Mouse (Mus musculus) stomach, embryonic 15.5 days (tissue): ENCODE data around the gene Myom3. TPM values are rescaled to one million over a fixed set of nuclear protein-coding genes. Genes with fewer than 3 reads are reported as not detected.
A peak's percentile ranks its signal among the peaks of the same experiment; 100 is the strongest.

ENCODE experiments used
- ATAC-seq: fragments of 200-750 bp; cut with Nextera tagmentation; 2 replicates; pipeline ENCODE4 v1.8.0; 2017; ENCODE audit warnings: low read depth, moderate number of reproducible peaks, moderate TSS enrichment; ENCODE audit not compliant: insufficient read depth, low FRiP score
- H3K27ac ChIP-seq: fragments of 300-500 bp; sonication (generic); 2 replicates; pipeline ENCODE4 v1.5.1; 2015; ENCODE audit warnings: mild to moderate bottlenecking, inconsistent platforms
- H3K27me3 ChIP-seq: fragments of 300-500 bp; sonication (generic); replicated peaks from 2 replicates; pipeline ENCODE4 v1.6.1; 2015; ENCODE audit warnings: inconsistent platforms
- H3K36me3 ChIP-seq: fragments of 300-500 bp; sonication (generic); 2 replicates; pipeline ENCODE4 v1.6.1; 2015; ENCODE audit warnings: inconsistent platforms
- H3K4me1 ChIP-seq: fragments of 300-500 bp; sonication (generic); 2 replicates; pipeline ENCODE4 v1.6.1; 2015; ENCODE audit warnings: inconsistent platforms
- H3K4me2 ChIP-seq: fragments of 300-500 bp; sonication (generic); 2 replicates; pipeline ENCODE4 v1.6.1; 2015; ENCODE audit warnings: mild to moderate bottlenecking, inconsistent platforms
- H3K4me3 ChIP-seq: fragments of 300-500 bp; sonication (generic); replicated peaks from 2 replicates; pipeline ENCODE4 v1.5.1; 2015; ENCODE audit warnings: inconsistent platforms
- H3K9ac ChIP-seq: fragments of 300-500 bp; sonication (generic); 2 replicates; pipeline ENCODE4 v1.6.1; 2015; ENCODE audit warnings: inconsistent platforms
- H3K9me3 ChIP-seq: fragments of 300-500 bp; sonication (generic); 2 replicates; pipeline ENCODE4 v1.6.1; 2016; ENCODE audit warnings: inconsistent platforms
- WGBS: fragments of 180-500 bp; shearing (Covaris S2); methylation state at CpG from one replicate; pipeline ENCODE4 v1.1.7; 2015; 5-methylcytosine and 5-hydroxymethylcytosine counted together
- polyA plus RNA-seq: library from polyadenylated mRNA; unstranded; fragments of >200 nt; fragmentation: Nextera tagmentation; extraction: Ambion mirVana; gene quantifications from 2 replicates; pipeline ENCODE4 v1.2.1, GENCODE M21; 2015

Gene Myom3
- polyA plus RNA-seq, 1 experiment from 2014 or later: 0.58 TPM

DNA sequence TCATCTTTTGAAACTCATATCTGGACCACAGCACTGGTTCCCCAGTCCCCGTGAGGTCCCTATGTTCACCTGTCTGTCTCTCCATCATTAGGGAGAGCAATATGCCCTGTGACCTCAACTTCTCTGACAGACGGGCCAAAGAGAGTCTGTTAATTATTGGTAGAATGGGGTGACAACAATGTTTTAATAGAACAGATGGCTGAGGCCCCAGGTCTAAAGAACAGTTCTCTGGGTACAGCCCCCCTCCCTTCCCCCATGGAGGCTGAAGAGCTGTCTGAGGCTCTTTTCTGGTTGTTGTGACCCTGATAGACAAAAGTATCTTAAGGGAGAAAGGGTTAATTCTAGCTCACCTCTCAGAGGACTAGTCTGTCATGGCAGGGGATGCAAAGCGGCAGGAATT lies 58.9 kb downstream of the Myom3 start:
- Histone ChIP-seq H3K27me3 (no peaks in the 10 kb centered on the region), H3K9ac (no peak overlapping the region), H3K4me3 (no peak overlapping the region), H3K9me3 (no peaks in the 10 kb centered on the region), H3K4me1 (no peaks in the 10 kb centered on the region), H3K36me3 (no peaks in the 10 kb centered on the region), H3K27ac (no peak overlapping the region), H3K4me2 (no peak overlapping the region)
- 72% methylated on average over 3 of the region's 3 CpGs for WGBS
- ATAC-seq: no peak

DNA sequence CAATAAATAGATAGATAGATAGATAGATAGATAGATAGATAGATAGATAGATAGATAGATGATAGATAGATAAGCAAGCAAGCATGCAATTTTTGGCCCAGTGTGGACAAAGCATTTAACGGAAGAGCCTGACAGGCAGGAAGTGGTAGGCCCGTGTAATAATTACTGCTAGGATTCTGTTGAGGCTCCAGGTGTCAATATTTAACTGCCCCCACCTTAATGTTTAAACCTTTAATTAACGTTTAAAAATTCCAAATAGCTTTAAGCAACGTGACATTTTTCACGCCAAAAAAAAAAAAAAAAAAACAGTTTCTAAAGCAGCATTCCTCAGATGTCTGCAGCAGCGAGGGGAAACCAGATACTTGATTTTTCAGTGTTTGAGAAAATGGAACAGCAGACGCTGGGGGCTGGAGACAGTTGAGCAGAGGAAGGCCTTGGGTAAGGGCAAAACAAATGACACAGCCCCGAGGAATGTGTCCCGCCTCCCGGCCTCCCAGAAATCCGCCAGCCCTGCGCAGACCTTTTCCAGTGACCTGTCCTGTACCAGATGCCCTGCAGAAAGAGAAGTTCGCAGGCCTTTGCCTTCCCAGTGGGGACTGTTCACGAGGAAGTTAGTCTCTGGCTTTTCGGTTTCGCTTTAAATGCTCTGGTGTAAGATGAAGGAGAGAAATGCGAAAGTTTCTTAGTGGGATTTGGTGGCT lies 60.5 kb downstream of the Myom3 start:
- 44% methylated on average over 17 of the region's 17 CpGs for WGBS
- Histone ChIP-seq H3K9me3 (no peaks in the 10 kb centered on the region), H3K4me2 (no peak overlapping the region), H3K36me3 (no peaks in the 10 kb centered on the region), H3K27ac (peak overlapping the region; percentile 42; the same call in 1 of the 2 replicates), H3K9ac (no peak overlapping the region), H3K27me3 (no peaks in the 10 kb centered on the region), H3K4me1 (no peaks in the 10 kb centered on the region), H3K4me3 (no peak overlapping the region)
- no peak for ATAC-seq

DNA sequence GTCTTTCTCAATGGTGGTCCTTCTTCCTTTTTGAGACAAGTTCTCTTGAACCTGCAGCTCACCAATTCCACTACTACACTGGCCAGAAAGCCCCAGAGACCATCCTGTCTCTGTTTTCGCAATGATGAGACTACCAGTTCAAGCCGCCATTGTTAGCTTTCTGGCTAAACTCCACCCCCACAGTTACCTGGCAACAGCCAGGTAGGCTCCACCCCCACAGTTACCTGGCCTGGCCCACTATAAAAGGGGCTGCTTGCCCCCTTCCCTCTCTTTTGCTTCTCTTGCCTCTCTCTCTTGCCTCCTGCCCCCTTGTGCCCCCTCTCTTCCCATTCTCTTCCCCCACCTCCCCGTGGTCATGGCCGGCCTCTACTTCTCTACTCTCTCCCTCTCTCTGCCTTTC lies 62.3 kb downstream of the Myom3 start:
- Histone ChIP-seq H3K4me2 (no peak overlapping the region), H3K4me1 (no peaks in the 10 kb centered on the region), H3K36me3 (no peaks in the 10 kb centered on the region), H3K27ac (no peak overlapping the region), H3K9me3 (no peaks in the 10 kb centered on the region), H3K9ac (no peak overlapping the region), H3K27me3 (no peaks in the 10 kb centered on the region), H3K4me3 (no peak overlapping the region)
- no peak for ATAC-seq
- 87% methylated on average over 4 of the region's 4 CpGs for WGBS

DNA sequence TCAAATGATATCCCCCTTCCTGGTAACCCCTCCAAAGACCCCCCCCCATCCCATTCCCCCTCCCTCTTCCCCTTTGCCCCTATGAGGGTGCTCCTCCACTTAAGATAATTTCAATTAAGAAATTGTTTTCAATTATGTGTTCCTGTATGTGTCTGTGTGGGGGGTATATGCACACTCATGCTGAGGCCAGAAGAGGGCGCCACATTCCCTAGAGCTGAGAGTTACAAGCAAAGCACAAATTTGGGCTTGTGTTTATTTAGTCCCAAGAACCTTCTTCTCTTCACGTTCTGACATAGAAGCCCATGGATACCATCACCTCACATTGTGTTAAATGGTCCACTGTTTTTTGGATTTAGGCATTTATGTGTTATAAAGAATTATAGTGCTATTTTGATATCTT lies 63.8 kb downstream of the Myom3 start:
- no peaks in the 10 kb centered on the region for H3K27me3 ChIP-seq
- 66% methylated on average over 2 of the region's 2 CpGs for WGBS
- ATAC-seq: no peak
- no peak overlapping the region for H3K9ac ChIP-seq
- H3K4me2 ChIP-seq: no peak overlapping the region
- H3K27ac ChIP-seq: no peak overlapping the region
- no peaks in the 10 kb centered on the region for H3K9me3 ChIP-seq
- H3K4me1 ChIP-seq: no peaks in the 10 kb centered on the region
- no peaks in the 10 kb centered on the region for H3K36me3 ChIP-seq
- H3K4me3 ChIP-seq: no peak overlapping the region

DNA sequence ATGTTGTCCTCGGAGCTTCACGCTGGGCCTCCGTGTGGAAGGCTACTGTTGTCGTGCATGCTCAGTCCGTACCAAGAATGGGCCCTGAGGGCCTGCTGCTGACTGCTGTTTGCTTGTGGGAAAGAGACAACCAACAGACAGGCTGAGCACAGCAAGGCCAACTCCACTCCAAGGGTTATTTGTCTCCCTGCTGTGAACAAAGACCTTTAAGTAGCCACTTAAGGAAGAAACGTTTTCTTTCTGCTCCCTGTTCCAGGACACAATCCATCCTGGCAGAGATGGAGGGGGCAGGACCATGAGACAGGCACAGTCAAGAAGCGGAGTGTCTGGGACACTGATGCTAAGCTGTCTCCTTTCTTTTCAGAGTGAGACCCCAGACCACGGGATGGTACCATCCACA lies 64.7 kb downstream of the Myom3 start:
- no peak for ATAC-seq
- Histone ChIP-seq H3K27me3 (no peaks in the 10 kb centered on the region), H3K9ac (no peak overlapping the region), H3K4me2 (no peak overlapping the region), H3K36me3 (no peaks in the 10 kb centered on the region), H3K4me1 (0 out of 2 replicates have a peak, but pooled peaks cover 6% of the 10 kb centered on the region), H3K4me3 (no peak overlapping the region), H3K27ac (0 out of 2 replicates have a peak overlapping the region, but pooled peaks have one; percentile 21), H3K9me3 (no peaks in the 10 kb centered on the region)
- WGBS: 51% methylated on average over 8 of the region's 8 CpGs

DNA sequence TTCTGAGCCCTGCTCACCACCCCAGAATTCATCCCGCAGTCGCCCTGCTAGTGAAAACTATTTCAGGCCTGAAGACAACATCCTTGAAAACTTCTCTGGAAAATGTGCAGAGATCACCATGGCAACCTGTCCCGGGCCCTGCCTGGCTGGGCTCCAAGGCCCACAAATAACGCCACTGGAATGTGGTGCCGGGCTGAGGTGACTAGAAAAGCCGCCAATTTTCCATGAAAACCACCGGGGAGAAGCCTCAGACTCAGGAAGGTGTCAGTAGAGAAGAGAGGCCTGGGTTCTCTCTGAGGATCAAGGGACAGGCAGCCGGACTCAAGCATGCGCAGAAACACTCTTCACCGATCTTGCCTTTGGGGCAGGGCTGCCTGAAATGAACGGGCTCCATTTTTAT lies 69.0 kb downstream of the Myom3 start:
- Histone ChIP-seq H3K4me1 (0 out of 2 replicates have a peak, but pooled peaks cover 9% of the 10 kb centered on the region), H3K27me3 (no peaks in the 10 kb centered on the region), H3K27ac (peak overlapping the region; percentile 82), H3K9me3 (no peaks in the 10 kb centered on the region), H3K4me2 (peak overlapping the region; percentile 28; the same call in 1 of the 2 replicates), H3K4me3 (no peak overlapping the region), H3K9ac (no peak overlapping the region), H3K36me3 (no peaks in the 10 kb centered on the region)
- 21% methylated on average over 11 of the region's 11 CpGs for WGBS
- ATAC-seq: peak; percentile 69; the same call in 1 of the 2 replicates

DNA sequence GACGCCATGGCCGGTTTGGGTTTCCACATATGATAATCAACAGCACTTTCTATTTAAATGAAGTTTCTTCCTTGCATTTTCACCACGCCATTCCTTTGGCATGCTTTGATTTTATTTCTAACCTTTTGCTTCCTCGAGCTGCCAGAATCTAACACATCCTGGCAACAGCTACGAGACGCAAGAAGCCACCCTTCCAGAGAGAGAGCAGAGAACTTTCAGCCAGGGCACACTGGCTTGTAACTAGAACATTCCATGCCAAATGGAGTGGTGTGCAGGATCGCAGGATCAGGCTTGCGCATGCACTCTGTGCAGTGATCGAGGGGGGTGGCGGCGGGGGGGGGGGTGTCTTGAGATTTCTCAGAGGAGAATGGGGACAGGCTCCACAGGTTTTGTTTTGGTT lies 72.6 kb downstream of the Myom3 start:
- H3K4me1 ChIP-seq: 0 out of 2 replicates have a peak, but pooled peaks cover 9% of the 10 kb centered on the region
- no peaks in the 10 kb centered on the region for H3K36me3 ChIP-seq
- H3K27ac ChIP-seq: no peak overlapping the region
- 65% methylated on average over 11 of the region's 11 CpGs for WGBS
- H3K4me2 ChIP-seq: no peak overlapping the region
- no peak overlapping the region for H3K9ac ChIP-seq
- no peak for ATAC-seq
- no peaks in the 10 kb centered on the region for H3K27me3 ChIP-seq
- H3K4me3 ChIP-seq: no peak overlapping the region
- no peaks in the 10 kb centered on the region for H3K9me3 ChIP-seq

DNA sequence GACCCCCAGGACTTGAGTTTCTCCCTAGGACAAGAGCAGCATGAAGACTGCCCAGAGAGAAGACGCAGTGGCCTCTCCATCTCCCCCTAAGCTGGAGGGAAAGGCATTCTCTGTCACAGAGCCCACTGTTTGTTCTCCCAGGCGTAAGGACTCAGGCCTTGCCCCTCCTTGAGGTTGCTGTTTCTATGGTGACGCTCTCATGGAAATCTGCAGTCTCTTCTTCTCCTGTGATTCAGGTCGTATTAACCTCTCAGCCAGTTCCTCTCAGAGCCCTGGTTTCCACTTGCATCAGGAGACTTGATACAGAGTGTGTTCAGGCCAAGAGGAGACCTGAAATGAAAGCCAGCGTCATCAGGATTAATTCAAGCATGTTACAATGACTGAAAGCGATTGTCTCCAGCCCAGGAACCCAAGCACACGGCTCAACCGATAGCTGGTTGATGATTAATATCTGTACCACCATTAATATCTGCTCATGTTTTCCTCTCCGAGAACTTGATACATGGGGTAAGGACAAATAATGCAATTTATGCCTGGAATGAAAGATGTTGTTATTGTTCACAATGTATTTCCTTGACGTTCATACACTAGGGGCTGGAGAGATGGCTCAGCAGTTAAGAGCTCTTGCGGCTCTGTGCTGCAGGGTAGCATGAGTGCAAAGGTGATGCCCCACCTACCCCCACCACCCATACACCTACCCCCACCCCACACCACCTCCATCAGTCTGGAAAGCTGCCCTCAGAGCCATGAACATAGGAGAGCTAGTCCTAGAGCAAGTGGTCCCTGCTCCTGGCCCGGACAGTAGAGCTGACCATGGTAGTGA lies 74.0 kb downstream of the Myom3 start:
- Histone ChIP-seq H3K4me1 (0 out of 2 replicates have a peak, but pooled peaks cover 9% of the 10 kb centered on the region), H3K27ac (no peak overlapping the region), H3K36me3 (no peaks in the 10 kb centered on the region), H3K9me3 (no peaks in the 10 kb centered on the region), H3K4me2 (no peak overlapping the region), H3K4me3 (no peak overlapping the region), H3K27me3 (no peaks in the 10 kb centered on the region), H3K9ac (no peak overlapping the region)
- 49% methylated on average over 12 of the region's 12 CpGs for WGBS
- ATAC-seq: peak; percentile 47; the same call in 1 of the 2 replicates

DNA sequence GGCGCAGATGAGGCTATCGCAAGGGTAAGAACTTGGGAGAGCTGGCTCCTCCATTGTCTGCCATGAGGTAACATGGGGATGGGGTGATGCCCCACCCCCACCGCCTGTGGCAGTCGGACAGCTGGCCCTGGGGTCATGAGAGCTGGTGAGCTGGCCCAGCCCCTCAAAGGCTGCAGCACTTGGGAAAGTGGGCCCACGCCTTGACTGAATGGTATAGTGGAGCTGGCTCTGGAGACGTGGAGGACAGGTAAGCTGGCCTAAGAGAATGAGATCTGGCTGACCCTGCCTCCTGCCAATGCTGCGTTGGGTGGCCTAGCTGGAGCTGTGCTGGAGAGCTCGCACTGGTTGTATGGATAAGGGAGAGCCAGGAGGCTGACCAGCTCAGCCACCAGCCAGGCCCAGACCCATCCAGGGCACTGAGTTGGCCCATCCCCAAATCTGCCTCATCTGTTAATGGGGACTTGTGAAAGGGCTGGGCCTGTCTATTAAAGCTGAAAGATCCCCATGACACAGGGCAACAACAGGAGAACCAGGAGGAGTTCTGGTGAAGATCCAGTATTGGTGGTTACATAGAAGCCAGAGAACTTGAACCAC lies 74.7 kb downstream of the Myom3 start:
- H3K4me2 ChIP-seq: no peak overlapping the region
- no peak overlapping the region for H3K4me3 ChIP-seq
- H3K27me3 ChIP-seq: no peaks in the 10 kb centered on the region
- no peak overlapping the region for H3K27ac ChIP-seq
- H3K9ac ChIP-seq: no peak overlapping the region
- no peak for ATAC-seq
- no peaks in the 10 kb centered on the region for H3K9me3 ChIP-seq
- no peaks in the 10 kb centered on the region for H3K36me3 ChIP-seq
- WGBS: 82% methylated on average over 8 of the region's 8 CpGs
- 0 out of 2 replicates have a peak, but pooled peaks cover 4% of the 10 kb centered on the region for H3K4me1 ChIP-seq

DNA sequence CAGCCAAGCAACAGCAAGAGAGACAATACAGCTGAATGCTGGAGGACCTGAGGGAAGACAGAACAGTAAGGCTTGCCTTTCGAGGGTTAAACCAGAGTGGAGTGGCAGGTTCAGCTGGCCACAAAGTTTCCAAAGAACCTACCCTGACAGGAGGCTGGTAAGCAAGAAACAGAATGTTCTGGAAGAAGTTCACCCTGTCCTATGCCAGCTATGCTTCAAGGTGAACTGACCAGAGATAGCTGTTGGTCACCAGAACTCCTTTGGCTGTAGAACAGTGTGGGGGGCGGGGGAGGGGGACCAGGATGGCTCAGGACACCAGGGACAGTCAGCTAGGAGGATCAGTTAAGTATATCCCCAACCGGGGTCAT lies 79.4 kb downstream of the Myom3 start:
- 70% methylated on average over 3 of the region's 3 CpGs for WGBS
- no peak overlapping the region for H3K4me2 ChIP-seq
- ATAC-seq: no peak

DNA sequence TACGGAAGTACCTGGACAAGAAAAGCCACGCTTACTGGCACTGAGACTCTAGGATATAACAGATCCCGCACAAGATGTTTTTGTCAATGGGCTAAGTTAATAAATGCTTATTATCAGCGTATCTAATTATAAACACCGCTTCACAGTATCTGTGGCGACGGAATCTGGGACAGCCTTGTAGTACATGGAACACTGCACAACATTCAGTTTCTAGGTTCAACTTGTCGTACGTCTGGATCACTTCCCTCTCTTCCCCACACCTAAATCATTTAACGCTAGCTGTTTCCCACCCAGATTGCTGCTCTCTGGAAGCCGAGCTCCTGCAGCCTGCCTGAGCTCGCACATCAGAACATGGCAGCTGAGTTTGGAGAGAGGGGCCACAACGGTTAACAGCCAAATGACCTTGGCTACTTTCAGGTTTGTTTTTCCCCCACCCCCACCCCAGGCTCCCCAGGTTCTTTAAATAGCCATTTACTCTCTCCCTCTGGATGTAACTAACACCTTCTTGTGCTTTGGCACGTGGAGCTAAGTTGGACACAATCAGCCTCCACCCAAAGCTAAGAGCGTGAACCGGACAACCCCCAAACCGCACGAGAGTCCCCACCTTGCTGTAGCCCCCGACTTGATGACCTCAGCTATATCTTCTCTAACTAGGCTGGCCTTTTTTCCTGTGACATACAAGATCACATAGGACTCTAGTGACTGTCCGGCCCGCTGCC lies 79.9 kb downstream of the Myom3 start:
- no peaks in the 10 kb centered on the region for H3K27me3 ChIP-seq
- no peak overlapping the region for H3K4me2 ChIP-seq
- WGBS: 65% methylated on average over 21 of the region's 21 CpGs
- no peak overlapping the region; the same call in 1 of the 2 replicates for H3K27ac ChIP-seq
- H3K36me3 ChIP-seq: no peaks in the 10 kb centered on the region
- H3K4me1 ChIP-seq: no peaks in the 10 kb centered on the region
- H3K9me3 ChIP-seq: no peaks in the 10 kb centered on the region
- no peak overlapping the region for H3K9ac ChIP-seq
- no peak overlapping the region for H3K4me3 ChIP-seq
- ATAC-seq: no peak

More for the DNA sequence above, 79.4 kb downstream of the Myom3 start:
- no peak overlapping the region for H3K4me3 ChIP-seq
- no peaks in the 10 kb centered on the region for H3K36me3 ChIP-seq
- no peak overlapping the region for H3K27ac ChIP-seq
- no peaks in the 10 kb centered on the region for H3K9me3 ChIP-seq
- no peaks in the 10 kb centered on the region for H3K27me3 ChIP-seq
- no peak overlapping the region for H3K9ac ChIP-seq
- no peaks in the 10 kb centered on the region for H3K4me1 ChIP-seq
